Mouse (Mus musculus) erythroblast, adult 5-6 weeks (primary cell): ENCODE results near the gene Gtf2i. TPM values are rescaled to one million over a fixed set of nuclear protein-coding genes. Genes with fewer than 3 reads are reported as not detected.
"Not testable (repeated sequence)": the region's sequence is repeated elsewhere in the genome, so short reads cannot be mapped to it uniquely, and the experiment has no call there.

Experiments used
- ATAC-seq: replicated peaks from 2 replicates; pipeline ENCODE4 v1.8.0; 2016; ENCODE audit warnings: moderate number of reproducible peaks, mild to moderate bottlenecking, moderate TSS enrichment, inconsistent platforms; ENCODE audit not compliant: poor library complexity, low FRiP score, severe bottlenecking
- total RNA-seq, 2 experiments: library from RNA; stranded (forward) in 1 of 2; stranded (reverse) in 1 of 2; fragments of 150-400 nt in 1 of 2; fragments of 200-764, 138-1000 nt in 1 of 2; gene quantifications; 2 replicates each; pipeline versions ENCODE4 v1.2.3 to v1.2.4; 2015 to 2017; ENCODE audit warnings: low replicate concordance in 2 of 2

The Gtf2i gene
- total RNA-seq (2015; ENCODE audit: low replicate concordance) (9.0 and 28.4 TPM in 2 replicates), total RNA-seq (2017; ENCODE audit: low replicate concordance) (10.7 and 11.2 TPM in 2 replicates)

DNA sequence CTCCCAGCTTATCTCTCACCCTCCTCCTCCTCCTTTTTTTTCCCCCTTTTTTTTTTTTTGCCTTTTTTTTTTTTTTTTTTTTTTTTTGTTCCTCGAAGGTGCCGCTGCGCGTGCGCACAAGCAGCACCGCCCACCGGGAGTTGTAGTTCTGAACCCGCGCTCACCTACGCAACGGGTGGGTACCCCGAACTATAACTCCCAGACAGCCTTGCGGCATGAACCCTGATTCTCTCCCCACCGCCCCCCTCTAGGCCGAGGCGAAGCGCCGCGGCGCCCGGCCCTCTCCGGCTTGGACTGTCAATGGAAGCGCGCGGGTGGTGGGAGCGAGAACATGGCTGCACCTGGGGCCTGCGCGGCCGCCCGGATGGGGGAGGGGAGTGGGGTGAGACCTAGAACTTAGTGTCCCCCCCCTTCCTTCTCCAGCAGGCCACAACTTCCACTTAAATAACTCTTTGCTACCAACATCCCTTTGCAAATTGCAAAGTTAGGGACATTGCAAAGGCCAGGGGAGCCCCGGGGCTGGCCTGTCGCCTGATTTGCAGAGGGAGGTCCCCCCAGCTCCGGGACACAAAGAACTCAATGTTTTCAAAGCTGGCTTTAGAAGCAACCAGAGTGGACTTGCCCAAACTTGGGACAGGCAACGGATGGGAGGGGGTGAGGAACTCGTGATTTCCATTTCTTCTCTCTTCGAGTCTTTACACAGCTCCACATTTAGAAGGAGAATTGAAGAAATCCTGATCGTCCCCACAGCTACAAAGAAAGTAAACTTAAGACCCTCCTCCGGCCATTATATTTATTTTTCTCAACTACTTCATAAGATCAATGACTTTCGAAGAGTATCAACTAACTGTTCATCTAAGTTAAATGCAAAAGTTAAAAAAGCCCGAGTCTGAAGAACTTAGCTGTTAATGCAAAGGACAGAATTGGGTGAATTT, at the start of gene Gtf2i:
TSS of gene Gtf2i (minus strand) at position 73 of the 935 bp plus-strand sequence.
- peak; percentile 83 for ATAC-seq

DNA sequence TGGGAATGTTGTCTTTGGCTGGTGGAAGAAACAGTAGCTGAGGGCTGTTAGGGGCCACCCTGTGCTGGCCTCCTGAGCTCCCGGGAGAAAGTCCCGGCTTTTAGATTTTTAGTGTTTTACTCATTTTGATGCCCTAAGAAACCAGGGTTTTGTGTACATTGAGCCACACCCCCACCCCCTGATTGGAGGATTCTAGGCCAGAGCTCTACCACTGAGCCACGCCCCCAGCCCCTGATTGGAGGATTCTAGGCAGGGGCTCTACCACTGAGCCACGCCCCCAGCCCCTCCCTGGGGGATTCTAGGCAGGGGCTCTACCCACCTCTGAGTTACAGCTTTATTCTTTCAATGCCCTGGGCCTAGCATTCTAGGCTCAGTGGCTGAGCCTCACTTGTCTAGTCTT, 44.5 kb upstream of the Gtf2i start:
- no peak for ATAC-seq

DNA sequence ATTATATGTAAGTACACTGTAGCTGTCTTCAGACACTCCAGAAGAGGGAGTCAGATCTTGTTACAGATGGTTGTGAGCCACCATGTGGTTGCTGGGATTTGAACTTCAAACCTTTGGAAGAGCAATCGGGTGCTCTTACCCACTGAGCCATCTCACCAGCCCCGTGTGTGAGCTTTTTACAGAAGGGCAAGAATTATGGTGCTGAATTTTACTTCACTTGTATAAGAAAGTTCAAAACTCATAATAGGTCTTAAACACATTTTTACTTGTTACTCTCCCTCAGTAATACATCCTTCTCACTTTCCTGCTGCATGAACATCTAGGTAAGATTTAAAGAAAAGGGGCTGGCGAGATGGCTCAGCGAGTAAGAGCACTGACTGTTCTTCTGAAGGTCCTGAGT, 40.8 kb upstream of the Gtf2i start:
- not testable (repeated sequence) for ATAC-seq

DNA sequence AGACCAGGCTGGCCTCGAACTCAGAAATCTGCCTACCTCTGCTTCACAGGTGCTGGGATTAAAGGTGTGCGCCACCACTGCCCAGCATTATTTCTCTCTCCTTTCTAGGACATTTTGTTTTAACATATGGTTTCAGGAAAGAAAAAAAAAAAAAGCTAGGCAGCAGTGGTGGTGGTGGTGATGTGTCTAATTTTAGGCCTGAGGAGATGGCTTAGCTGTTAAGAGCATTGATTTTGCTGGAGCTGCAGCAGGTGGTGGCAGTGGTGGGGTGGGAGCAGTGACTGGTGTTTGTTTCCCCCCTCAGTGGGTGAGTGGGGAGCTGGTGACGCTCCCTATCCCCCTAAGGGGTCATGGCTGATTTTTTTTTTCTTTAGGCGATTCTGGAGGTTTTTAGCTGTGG, 38.6 kb upstream of the Gtf2i start:
- ATAC-seq: no peak

DNA sequence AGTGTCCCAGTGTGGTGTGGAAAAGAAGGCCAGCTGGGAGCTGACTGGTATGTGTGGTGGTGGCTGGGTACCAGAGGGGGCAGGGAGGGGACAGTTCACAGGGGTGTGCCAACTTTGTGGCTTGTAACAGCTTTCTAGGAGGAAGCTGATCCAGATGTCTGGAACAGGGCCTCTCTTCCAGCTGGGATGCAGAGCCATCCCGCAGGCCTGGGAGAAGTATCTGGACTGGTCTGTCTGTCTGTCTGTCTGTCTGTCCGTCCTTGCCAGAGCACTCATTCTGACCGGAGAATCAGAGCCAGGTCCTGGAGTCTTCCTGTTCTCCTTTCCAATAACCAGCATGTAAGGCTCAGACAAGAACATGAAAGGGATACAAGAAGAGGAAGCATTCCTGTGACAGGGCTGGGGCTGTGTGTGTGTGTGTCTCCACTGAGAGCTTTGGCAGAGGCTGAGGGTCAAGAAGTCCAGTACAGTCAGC, 38.0 kb upstream of the Gtf2i start:
- ATAC-seq: no peak

DNA sequence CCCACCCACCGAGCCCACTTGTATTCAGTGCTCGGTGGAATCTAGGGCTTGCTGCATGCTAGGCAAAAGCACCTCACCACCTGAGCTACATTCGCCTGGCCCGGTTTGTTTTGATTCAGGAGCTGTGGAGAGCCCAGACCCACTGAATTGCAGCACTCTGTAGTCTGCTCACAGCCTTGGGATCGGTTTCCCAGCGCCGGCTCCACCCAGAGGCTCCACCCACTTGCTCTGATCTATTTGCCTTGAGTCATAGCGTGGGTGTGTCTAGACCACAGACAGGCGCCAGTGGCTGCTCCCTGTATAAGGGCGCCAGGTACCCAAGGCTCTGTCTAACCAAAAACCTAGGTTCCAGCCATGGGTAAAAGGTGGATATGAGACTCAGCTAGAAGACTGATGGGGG, 36.1 kb upstream of the Gtf2i start:
- ATAC-seq: peak; percentile 95

DNA sequence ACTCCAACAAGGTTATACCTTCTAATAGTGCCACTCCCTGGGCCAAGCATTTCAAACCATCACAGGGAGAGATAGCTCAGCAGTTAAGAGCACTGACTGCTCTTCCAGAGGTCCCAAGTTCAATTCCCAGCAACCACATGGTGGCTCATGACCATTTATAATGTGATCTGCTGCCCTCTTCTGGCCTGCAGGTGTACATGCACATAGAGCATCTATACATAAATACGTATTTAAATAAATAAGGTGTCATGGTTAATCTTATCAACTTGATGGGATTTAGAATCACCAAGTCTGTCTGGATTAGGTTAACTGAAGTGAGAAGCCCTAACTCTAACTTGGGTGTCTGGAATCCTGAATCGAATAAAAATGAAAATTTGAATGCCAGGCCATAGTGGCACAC, 32.5 kb upstream of the Gtf2i start:
- ATAC-seq: no peak

DNA sequence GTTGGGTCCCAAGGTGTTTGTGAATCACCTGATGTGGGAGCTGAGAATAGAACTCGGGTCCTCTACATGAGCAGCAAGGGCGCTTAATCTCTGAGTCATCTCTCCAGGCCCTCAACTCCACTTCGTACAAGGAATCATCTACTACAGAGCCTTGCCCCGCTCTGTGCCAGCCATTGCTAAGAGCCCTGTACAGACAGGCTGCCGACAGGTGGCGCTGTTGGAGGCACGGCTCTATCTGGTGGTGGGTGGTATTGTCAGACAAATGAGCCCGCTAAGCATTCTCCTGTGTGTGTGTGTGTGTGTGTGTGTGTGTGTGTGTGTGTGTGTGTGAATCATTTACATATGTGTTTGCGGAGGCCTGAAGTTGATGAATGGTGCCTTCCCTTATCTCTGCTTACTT, 30.9 kb upstream of the Gtf2i start:
- 0 out of 2 replicates have a peak, but pooled peaks have one; percentile 49 for ATAC-seq

DNA sequence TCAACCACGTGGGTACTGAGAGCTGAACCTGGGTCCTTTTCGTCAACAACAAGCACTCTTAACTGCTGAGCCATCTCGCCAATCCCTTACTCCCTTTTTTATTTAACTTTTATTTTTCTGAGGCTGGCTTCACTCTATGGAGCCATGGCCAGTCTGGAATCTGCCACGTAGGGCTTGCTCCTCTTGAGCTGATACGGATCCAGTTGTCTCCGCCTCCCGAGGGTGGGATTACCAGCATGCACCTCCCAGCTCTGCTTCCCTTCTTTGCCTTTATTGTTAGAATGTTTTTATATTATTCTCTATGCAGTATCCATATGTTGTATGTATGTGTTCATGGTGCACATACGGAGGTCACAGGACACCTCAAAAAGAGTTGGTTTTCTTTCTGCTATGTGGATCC, 29.5 kb upstream of the Gtf2i start:
- no peak for ATAC-seq

DNA sequence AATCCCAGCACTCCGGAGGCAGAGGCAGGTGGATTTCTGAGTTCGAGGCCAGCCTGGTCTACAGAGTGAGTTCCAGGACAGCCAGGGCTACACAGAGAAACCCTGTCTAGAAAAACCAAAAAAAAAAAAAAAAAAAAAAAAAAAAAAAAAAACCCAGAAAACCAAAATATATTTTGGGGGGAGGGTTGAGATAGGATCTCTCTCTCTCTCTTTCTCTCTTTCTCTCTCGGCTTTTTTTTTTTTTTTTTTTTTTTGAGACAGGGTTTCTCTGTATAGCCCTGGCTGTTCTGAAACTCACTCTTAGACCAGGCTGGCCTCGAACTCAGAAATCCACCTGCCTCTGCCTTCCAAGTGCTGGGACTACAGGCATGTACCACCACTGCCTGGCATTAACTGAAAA, 29.0 kb upstream of the Gtf2i start:
- not testable (repeated sequence) for ATAC-seq

DNA sequence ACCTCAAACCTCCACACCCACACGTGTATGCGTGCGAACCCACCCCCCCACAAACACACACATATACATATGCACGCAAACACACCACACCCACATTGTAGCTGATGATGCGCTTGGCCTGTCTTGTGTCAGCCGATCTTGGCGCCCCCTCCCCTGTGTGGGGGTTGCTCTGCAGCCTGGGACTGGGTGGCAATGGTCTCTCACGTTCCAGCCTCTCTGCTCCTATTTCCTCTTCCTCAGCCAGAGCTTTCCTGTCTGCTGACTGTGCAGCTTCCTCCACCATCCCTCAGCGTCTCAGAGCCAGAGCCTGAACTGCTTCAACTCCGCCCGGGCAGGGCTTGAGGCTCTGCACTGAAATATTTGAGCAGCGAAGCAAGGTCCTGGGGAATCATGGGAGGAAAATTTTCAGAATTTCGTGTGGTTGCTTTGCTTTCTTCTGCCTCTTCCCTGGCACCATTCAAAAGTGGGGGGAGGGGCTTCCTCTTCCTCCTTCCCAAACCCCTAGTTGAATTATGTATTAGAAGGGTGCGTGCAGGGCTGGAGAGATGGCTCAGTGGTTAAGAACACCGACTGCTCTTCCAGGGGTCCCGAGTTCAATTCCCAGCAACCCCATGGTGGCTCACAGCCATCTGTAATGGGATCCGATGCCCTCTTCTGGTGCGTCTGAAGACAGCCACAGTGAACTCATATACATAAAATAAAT, 28.1 kb upstream of the Gtf2i start:
- no peak for ATAC-seq

DNA sequence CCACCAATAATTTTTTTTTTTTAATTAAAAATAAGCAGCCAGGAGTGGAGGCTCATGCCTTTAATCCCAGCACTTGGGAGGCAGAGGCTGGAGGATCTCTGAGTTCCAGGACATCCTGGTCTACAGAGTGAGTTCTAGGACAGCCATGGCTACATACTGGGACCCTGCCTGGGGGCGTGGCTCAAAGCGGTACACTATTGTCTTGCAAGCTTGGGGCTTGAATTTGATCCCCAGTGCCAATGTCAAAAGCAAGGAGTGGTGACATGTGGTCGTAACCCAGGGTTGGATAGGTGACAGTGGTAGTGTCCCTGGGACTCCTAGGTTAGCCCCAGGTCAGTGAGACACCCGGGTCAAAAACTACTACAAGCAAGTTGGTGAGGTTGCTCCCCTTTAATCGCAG, 27.2 kb upstream of the Gtf2i start:
- ATAC-seq: no peak

DNA sequence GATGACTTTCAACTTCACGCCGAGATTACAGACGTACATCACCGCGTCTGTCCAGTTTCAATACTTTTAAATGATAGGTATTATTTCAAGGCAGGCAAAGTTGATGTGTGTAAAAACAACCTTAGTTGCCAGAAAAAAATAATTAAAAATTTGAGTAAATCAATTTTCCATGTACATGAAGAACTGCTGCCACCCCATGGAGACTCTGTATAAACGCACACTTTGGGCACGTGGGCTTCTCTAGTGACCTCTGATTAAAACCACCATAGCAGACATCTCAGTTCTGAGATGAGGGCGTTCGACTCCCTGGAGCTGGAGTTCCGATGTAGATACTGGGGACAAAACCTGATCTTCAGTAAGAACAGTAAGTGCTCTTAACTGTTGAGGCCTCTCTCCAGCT, 26.8 kb upstream of the Gtf2i start:
- no peak for ATAC-seq

DNA sequence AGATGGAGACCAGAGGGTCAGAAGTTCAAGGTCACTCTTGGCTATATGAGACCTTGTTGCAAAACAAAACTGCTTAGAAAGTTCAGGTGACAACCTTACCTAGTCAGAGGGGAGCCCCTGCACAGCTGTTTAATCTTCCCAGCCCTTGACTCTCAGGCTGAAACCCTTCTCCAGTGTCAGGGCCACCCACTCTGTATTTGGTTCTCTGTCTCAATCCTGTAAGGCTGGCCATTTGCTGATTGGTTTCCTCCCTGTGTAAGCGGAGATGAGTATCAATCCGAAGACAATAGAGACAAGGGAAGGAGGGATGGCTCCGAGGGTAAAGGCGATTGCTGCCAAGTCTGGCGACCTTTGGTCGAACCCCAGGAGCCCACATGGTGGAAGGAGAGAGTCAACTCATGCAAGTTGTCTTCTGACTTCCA, 25.6 kb upstream of the Gtf2i start:
- ATAC-seq: no peak

DNA sequence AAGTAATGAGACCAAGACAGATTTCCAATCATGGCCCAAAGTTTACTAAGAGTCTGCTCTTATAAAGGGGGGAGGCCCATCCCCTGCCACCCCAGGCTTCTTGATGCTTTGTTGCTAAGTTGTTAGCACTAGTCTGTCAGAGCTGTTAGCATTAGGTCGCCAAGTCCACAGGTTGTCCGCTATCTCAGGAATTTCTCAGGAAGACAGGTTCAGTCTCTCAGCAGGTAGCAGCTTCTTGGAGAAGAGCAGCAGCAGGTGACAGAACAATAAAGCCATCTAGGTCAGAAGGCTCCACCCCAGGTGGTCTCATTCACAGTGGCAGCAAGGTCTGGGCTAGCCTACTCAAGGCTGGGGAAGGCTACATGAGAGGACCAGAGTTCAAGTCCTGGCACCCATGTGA, 22.5 kb upstream of the Gtf2i start:
- ATAC-seq: not testable (repeated sequence)

DNA sequence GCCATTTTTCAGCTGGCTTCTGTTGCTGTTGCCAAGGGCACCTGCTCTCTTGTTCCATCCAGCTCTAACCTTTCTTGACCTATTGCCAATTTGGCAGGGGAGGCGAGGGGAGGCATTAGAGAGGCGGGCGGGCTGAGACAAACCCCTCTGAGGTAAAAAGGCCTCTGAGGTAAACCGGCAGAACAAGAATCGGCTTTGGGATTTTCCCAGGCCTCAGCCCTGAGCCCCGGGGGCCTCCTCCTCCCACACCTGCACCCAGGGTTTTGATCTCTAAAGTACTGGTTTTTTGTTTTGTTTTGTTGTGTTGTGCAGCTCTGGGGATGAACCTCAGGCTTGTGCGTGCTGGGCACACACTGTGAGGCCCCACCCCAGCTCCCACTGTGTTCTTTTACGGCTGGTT, 18.2 kb upstream of the Gtf2i start:
- ATAC-seq: no peak

DNA sequence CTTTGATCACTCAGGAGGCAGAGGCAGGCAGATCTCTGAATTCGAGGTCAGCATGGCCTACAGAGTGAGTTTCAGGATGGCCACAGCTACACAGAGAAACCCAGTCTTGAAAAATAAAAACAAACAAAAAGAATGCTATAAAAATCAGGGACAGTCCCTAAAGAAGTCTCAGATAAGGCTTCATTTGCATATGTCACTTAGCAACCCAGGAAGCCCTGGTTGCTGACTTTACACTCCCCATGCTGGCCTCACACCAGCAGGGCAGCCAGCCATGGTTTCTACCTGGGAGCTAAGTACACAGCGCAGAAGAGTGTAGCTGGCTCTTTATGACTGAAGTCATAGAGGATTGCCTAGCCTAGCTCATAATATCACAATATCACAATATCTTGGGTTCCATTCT, 15.5 kb upstream of the Gtf2i start:
- ATAC-seq: no peak

DNA sequence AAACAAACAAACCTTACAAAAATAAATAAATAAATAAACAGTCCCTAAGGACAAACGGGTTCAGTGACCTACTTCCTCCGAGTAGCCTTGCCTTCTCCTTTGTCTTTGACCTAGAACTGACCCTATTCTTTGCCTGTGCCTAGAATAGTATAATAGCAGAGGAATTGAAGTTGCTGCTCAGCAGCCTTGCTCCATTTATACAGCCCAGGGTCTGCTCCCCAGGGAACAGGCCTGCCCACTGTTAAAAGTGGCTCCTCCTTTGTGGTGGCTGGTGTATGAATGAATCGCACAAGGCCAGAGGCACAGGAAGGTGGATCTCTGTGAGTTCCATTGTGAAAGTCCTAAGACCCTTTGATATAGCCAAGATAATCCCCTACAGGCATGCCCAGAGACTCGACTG, 14.8 kb upstream of the Gtf2i start:
- ATAC-seq: no peak

DNA sequence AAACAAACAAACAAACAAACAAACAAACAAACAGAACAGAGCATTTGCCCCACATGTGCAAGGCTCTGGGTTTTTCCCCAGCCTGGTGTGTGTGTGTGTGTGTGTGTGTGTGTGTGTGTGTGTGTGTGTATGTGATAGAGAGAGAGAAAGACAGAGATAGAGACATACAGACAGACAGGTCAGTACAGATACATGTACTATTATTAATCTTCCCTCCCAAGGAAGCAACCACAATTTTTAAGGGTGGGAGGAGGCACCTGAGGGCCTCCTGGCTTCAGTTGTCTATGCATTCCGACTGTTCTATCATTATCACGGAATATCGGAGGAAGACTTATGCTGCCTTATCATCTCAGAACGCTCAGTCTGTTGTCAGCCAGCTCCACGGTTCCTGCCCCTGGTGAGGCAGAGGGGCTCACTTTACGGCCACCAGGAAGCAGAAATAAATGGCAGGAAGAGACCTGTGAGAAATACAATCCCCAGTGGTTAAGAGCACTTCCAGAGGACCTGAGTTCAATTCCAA, 14.0 kb upstream of the Gtf2i start:
- no peak for ATAC-seq

DNA sequence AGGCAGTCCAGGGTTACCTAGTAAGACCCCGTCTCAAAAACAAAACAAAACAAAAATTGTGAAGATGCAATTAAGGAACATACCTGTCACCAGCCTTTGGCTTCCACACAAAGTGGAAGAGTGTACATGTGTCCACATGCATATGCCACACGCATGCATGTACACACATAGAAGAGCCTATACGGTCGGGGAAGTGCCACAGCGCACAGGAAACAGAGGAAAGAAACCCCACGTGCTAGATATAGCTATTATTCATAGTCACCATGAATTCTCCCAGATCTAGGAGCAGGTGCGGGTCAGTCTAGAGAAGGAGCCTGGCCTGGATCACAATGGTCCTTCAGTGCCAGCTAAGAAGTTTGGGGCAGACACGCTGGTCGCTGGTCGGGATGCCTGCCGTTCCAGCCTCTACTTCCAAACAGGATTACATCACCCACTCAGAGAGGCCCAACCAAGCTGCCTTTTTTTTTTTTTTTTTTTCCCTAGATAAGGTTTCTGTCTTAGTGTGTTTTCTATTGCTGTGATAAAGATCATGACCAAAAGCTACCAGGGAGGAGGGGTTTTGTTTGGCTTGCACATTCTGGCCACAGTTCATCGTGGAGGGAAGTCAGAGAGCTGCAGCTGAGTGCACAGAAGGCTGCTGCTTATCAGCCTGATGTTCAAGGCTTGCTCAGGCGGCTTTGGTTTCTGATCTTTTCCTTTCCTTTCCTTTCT, 11.5 kb upstream of the Gtf2i start:
- ATAC-seq: no peak
